Mouse (Mus musculus) embryonic fibroblast, embryonic 13.5 days (primary cell): ENCODE measurements around the gene Wdr60. TPM values are rescaled to one million over a fixed set of nuclear protein-coding genes. Genes with fewer than 3 reads are reported as not detected.

Experiments used
- H3K27ac ChIP-seq: 2 replicates; pipeline ENCODE4 v1.5.1; 2012; ENCODE audit warnings: low read length, control low read depth, inconsistent platforms; ENCODE audit not compliant: insufficient read depth
- H3K4me1 ChIP-seq: 2 replicates; pipeline ENCODE4 v1.6.1; 2011; ENCODE audit warnings: low read length; ENCODE audit not compliant: control insufficient read depth, insufficient read depth
- H3K4me3 ChIP-seq: 2 replicates; pipeline ENCODE4 v1.5.1; 2011; ENCODE audit warnings: mild to moderate bottlenecking, control low read depth, low read length; ENCODE audit not compliant: insufficient read depth
- CTCF ChIP-seq: IDR thresholded peaks from 2 replicates; pipeline ENCODE4 v1.5.1; 2011; ENCODE audit warnings: mild to moderate bottlenecking, control low read depth, low read length, moderate library complexity, borderline replicate concordance; ENCODE audit not compliant: insufficient read depth
- POLR2A ChIP-seq: IDR thresholded peaks from 2 replicates; pipeline ENCODE4 v1.6.1; 2011; ENCODE audit warnings: low read depth, mild to moderate bottlenecking, control low read depth, low read length, moderate library complexity
- polyA plus RNA-seq: library from polyadenylated mRNA; stranded (reverse); fragments of >200 nt; gene quantifications from 2 replicates; pipeline ENCODE4 v1.2.4, GENCODE M21; 2011; ENCODE audit warnings: low read depth; ENCODE audit not compliant: missing spikeins, insufficient read length

The Wdr60 gene
- polyA plus RNA-seq, 1 experiment, result 13.9 TPM

DNA sequence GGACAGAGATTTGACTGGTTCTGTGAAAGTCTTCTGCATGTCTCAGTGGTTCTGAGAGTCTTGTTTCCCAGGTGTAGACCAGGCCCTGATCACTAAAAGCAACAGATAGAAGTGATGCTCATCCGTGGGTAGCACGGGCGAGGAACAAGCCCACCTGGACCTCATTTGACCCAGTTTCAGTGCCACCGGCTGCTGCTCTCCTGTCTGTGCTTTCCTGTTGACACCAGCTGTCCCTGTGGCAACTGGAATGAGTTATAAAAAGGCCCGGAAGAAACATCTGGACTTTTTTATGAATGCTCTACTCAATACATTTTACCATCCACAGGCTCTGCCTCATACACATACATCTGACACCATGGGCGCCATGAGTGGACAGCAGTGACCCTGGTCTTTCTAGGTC is 64.0 kb downstream of the Wdr60 start:
- Histone ChIP-seq H3K4me3 (no peak overlapping the region), H3K4me1 (peaks cover 5% of the 10 kb centered on the region; the same call in 1 of the 2 replicates), H3K27ac (no peak overlapping the region)
- TF ChIP-seq POLR2A, result no peak
- no peak for TF ChIP-seq CTCF

DNA sequence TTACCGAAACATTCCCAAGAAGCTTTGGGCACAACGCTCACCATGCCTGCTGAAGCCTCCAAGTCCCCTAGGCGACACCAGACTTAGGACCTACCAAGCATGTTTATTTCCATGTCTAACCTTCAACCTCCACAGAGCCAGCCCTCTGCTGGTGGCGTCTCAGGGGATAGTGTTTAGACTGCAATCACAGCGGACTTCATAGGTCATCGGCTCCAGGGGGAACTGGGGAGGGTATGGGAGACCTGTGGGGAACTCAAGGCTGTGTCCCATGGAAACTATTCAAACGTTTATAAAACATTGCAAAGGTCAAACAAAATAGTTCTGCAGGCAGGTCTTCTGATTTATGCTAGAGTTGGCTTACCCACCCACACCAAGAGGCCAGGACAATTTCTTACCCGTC is 66.6 kb downstream of the Wdr60 start:
- Histone ChIP-seq H3K4me1 (no peaks in the 10 kb centered on the region), H3K4me3 (no peak overlapping the region), H3K27ac (no peak overlapping the region)
- TF ChIP-seq CTCF (no peak), POLR2A (no peak)

DNA sequence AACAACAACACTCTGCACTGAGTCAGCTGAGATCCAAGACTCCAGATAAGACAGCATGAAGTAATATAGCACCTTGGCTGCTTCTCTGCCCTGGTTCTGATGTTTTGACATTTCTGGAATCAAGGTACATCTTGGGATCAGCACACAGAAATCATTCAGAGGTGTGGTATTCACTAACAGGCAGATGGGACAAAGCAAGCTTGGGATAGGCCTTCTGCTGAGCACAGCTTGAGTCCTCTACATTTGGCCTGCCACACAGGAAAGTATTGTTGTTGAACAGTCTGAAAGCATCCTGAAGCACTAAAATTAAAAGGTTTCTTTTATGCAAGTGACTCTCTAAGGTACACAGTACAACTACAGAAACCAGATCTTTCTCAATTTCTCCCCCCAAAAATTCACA is 68.2 kb downstream of the Wdr60 start:
- H3K4me3 ChIP-seq, result no peak overlapping the region
- TF ChIP-seq POLR2A (no peak), CTCF (no peak)
- no peaks in the 10 kb centered on the region for H3K4me1 ChIP-seq
- H3K27ac ChIP-seq, result no peak overlapping the region

DNA sequence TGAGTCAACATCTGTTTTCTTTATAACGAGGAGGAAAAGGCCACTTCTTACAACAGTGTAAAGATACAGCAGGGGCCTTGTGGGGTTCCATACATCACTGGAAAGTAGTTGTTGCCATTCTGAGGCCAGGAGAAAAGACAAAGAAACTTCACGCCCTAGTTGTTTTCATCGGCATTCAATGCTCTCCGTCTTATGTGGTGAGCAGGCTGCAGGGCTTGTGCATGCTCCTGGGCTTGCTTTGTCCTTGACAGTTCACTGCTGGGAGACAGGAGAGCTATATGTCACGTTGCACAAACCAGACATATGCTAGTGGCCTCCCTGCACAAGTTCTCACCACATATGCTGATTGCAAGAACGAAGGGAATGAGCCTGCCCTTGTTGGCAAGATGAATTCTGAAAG is 68.9 kb downstream of the Wdr60 start:
- Histone ChIP-seq H3K4me3 (no peak overlapping the region), H3K4me1 (no peaks in the 10 kb centered on the region), H3K27ac (no peak overlapping the region)
- TF ChIP-seq POLR2A (no peak), CTCF (no peak)

DNA sequence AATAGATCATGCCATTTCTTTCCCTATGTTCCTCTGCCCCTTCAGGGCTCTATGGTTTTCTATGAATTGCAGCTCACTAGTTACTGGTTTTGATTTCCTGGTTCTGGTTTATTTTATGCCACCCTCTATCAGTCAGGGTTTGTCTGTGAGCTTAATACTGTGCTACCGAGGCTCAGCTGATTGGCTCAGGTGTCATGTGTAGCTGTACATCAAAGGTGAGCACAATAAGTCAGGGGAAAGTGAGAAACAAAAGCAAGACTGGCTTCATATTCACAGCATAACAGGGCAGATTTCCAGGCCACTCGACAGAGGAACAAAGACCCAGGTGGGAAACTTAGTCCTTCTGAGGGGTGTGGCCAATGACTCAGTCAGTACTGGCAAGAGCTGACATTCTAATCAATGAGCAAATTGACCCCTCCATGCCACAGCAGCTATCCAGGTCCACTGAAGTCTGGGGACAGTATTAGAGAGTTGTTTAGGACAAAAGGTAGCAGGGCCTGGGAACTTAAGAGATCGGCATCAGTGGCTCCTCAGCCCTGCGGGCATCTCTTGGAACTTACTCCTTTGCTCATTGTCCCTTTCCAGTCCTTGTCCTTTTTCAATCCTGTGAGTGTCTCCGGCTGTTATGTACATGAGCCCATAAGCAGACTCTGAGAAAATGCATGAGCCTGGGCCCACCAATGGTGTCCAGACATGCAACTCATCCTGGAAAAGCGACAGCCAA is 79.4 kb downstream of the Wdr60 start:
- TF ChIP-seq POLR2A, result no peak
- TF ChIP-seq CTCF, result no peak
- Histone ChIP-seq H3K4me1 (peaks cover 3% of the 10 kb centered on the region), H3K4me3 (no peak overlapping the region), H3K27ac (no peak overlapping the region)

DNA sequence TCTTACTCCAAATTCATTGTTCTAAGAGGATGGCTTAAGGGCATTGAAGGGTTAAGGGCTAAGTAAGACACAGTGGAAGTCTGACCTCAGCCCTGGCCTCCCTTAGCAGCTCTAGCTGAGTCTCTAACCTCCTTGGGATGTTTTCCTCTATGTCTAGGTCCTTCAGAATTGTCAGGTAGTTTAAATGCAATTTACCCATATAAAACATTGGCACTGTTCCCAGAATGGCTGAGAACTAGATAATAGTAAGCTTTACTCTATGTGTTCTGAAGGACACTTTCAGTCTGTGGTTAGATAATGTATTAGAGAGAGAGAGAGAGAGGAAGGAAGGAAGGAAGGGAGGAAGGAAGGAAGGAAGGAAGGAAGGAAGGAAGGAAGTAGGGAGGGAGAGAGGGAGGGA is 80.4 kb downstream of the Wdr60 start:
- H3K4me1 ChIP-seq, result peaks cover 3% of the 10 kb centered on the region
- no peak overlapping the region for H3K4me3 ChIP-seq
- TF ChIP-seq CTCF, result no peak
- no peak for TF ChIP-seq POLR2A

DNA sequence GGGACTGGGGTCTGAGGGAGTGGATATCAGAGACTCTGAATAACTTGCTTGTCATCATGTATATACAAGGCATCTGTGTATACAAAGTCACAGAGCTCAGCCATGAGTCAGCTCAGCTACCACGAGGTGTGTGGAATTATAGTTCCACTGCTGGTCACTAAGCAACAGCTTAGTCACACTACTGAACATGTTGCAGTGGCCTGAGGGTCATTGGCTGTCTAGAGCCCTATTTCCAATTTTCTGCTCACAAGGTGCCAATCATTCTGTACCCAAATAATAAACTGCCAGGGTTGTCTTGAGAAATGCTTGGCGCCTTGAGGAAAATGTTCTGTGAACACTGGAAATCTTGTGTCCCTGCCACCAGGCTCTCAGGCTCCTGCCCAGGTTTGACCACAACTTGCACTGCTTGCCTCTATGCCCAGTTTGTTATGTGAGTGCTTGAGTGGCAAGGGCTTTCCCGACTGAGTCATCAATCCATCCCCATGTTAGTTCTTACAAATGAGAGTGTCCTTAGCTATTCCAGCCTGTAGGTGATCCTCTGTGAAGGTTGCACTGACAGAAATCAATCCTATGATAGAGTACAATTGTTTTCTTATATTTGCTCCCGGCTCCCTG is 81.3 kb downstream of the Wdr60 start:
- peaks cover 3% of the 10 kb centered on the region for H3K4me1 ChIP-seq
- H3K4me3 ChIP-seq, result no peak overlapping the region
- TF ChIP-seq POLR2A (no peak), CTCF (no peak)
- no peak overlapping the region for H3K27ac ChIP-seq

More for the DNA sequence above, 80.4 kb downstream of the Wdr60 start:
- no peak overlapping the region for H3K27ac ChIP-seq

DNA sequence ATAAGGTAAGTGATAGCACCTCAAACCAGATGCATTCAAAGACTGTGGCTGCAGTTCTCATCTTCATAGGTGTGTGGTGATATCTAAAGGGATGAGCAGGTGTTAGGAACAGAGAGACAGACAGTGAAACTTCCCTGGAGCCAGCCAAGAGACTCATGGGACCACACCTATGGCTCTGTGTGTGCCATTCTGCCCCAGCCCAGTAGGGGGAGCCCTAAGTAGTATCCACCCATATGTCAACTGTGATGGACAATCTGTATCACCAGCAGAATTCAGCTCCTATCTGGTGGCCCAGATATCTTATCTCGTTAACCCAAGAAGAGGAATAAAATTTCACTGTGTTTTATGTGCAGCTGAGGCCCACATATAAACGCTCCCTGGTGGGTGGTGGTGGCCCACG is 85.9 kb downstream of the Wdr60 start:
- no peak overlapping the region for H3K4me3 ChIP-seq
- H3K4me1 ChIP-seq, result peaks cover 3% of the 10 kb centered on the region
- TF ChIP-seq CTCF (no peak), POLR2A (no peak)
- H3K27ac ChIP-seq, result no peak overlapping the region

DNA sequence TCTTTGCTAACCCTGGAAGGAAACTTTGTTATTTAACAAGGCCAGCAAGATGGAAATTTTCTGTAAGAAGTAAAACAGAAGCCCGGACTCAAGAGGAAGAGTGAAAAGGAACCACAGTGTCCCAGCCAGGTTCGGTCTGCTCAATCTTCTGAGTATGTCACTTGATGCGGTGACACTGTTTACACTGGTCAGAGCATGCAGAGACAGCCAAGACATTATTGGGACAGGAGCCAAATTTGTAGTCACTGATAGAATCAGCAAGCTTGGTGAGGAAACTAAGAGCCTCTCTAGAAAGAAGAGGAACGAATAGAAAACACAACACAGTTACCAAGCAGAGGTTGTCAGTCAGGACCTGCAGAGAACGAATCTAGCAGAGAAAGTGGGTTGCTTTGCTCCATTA is 93.2 kb downstream of the Wdr60 start:
- no peaks in the 10 kb centered on the region for H3K4me1 ChIP-seq
- no peak overlapping the region for H3K4me3 ChIP-seq
- H3K27ac ChIP-seq, result no peak overlapping the region
- TF ChIP-seq POLR2A (no peak), CTCF (no peak)

DNA sequence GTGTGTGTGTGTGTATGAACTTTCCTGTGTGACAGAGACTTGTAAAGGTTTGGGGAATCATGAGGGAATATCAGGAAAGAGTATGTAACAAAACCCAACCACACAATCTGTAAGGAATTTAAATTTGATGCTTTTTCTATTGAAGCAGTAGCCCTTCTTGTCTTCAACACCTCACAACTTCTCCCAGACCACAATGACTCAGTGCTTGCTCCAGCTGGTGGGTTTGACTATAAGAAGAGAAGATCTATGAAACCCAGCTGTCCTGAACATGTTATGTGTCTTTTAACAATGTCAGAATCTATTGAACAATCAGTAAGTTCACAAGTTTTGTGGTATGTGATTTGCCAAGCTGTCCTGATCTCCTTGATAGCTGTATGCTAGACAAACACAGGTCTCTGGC is 97.5 kb downstream of the Wdr60 start:
- no peak overlapping the region for H3K4me3 ChIP-seq
- TF ChIP-seq CTCF, result no peak
- no peak for TF ChIP-seq POLR2A
- no peaks in the 10 kb centered on the region for H3K4me1 ChIP-seq
- no peak overlapping the region for H3K27ac ChIP-seq
